Mouse (Mus musculus) forebrain, postnatal 0 days (tissue): ENCODE measurements around the gene Afdn. TPM values are rescaled to one million over a fixed set of nuclear protein-coding genes. Genes with fewer than 3 reads are reported as not detected.

Source experiments
- ATAC-seq: fragments of 200-750 bp; cut with Nextera tagmentation; 2 replicates; pipeline ENCODE4 v1.8.0; 2017; ENCODE audit warnings: mild to moderate bottlenecking, moderate library complexity
- DNase-seq: peaks from one replicate; pipeline ENCODE4 v3.0.0-alpha.2; 2015
- H3K27ac ChIP-seq: fragments of 300-500 bp; sonication (generic); 2 replicates; pipeline ENCODE4 v1.5.1; 2014; ENCODE audit warnings: low read depth, mild to moderate bottlenecking, antibody characterized with exemption, low read length, moderate library complexity, mixed read lengths
- H3K27me3 ChIP-seq: fragments of 300-500 bp; sonication (generic); 2 replicates; pipeline ENCODE4 v1.6.1; 2014; ENCODE audit warnings: mild to moderate bottlenecking, low read length, mixed read lengths; ENCODE audit not compliant: insufficient read depth
- H3K36me3 ChIP-seq: fragments of 300-500 bp; sonication (generic); 2 replicates; pipeline ENCODE4 v1.6.1; 2014; ENCODE audit warnings: mild to moderate bottlenecking, moderate library complexity; ENCODE audit not compliant: insufficient read depth
- H3K4me1 ChIP-seq: fragments of 300-500 bp; sonication (generic); 2 replicates; pipeline ENCODE4 v1.6.1; 2014; ENCODE audit warnings: antibody characterized with exemption; ENCODE audit not compliant: insufficient read depth
- H3K4me2 ChIP-seq: fragments of 300-500 bp; sonication (generic); 2 replicates; pipeline ENCODE4 v1.6.1; 2014; ENCODE audit warnings: low read depth, mild to moderate bottlenecking, moderate library complexity
- H3K4me3 ChIP-seq: fragments of 300-500 bp; sonication (generic); 2 replicates; pipeline ENCODE4 v1.5.1; 2014; ENCODE audit warnings: low read depth, low read length, mixed read lengths
- H3K9ac ChIP-seq: fragments of 300-500 bp; sonication (generic); 2 replicates; pipeline ENCODE4 v1.6.1; 2014; ENCODE audit warnings: mild to moderate bottlenecking
- H3K9me3 ChIP-seq: fragments of 300-500 bp; sonication (generic); 2 replicates; pipeline ENCODE4 v1.6.1; 2016; ENCODE audit warnings: low read length
- CTCF ChIP-seq: sonication (generic); IDR thresholded peaks from 2 replicates; pipeline ENCODE4 v1.5.1; 2016; ENCODE audit warnings: antibody characterized with exemption, control low read depth, low read depth
- WGBS: fragments of 180-500 bp; shearing (Covaris S2); extraction: QIAGEN DNeasy Blood & Tissue Kit; methylation state at CpG from one replicate; pipeline ENCODE4 v1.1.7; 2014; 5-methylcytosine and 5-hydroxymethylcytosine counted together
- polyA plus RNA-seq: library from polyadenylated mRNA; unstranded; fragments of >200 nt; fragmentation: Nextera tagmentation; extraction: Ambion mirVana; gene quantifications from 2 replicates; pipeline ENCODE4 v1.2.1, GENCODE M21; 2015
- total RNA-seq: library from RNA; depleted of rRNA; stranded (reverse); fragments of >200 nt; gene quantifications from 2 replicates; pipeline ENCODE4 v1.2.3, GENCODE M21; 2014

Gene Afdn
- total and polyA plus RNA-seq, 2 experiments from 2014 or later = 129 to 146 TPM

GRCm38 (mm10) chr17:13730980-13731726 lies 29.2 kb upstream of the Afdn start:
- no peaks in the 10 kb centered on the region for H3K4me1 ChIP-seq
- TF ChIP-seq CTCF = no peak
- ATAC-seq = no peak
- no peak overlapping the region for H3K9ac ChIP-seq
- H3K4me3 ChIP-seq = no peak overlapping the region
- 93% methylated on average over 6 of the region's 6 CpGs for WGBS
- H3K27me3 ChIP-seq = no peaks in the 10 kb centered on the region
- no peak overlapping the region for H3K4me2 ChIP-seq
- H3K36me3 ChIP-seq = no peaks in the 10 kb centered on the region
- no peaks in the 10 kb centered on the region for H3K9me3 ChIP-seq
- H3K27ac ChIP-seq = no peak overlapping the region
- DNase-seq = no peak

GRCm38 (mm10) chr17:13731727-13732112 lies 28.6 kb upstream of the Afdn start:
- no peaks in the 10 kb centered on the region for H3K27me3 ChIP-seq
- no peak overlapping the region for H3K9ac ChIP-seq
- no peak for TF ChIP-seq CTCF
- H3K4me1 ChIP-seq = no peaks in the 10 kb centered on the region
- no peaks in the 10 kb centered on the region for H3K9me3 ChIP-seq
- no peak overlapping the region for H3K27ac ChIP-seq
- ATAC-seq = no peak
- H3K4me2 ChIP-seq = no peak overlapping the region
- no peaks in the 10 kb centered on the region for H3K36me3 ChIP-seq
- DNase-seq = no peak
- WGBS = 74% methylated on average over 4 of the region's 4 CpGs
- H3K4me3 ChIP-seq = no peak overlapping the region

- H3K36me3 ChIP-seq = no peaks in the 10 kb centered on the region
- H3K9ac ChIP-seq = no peak overlapping the region
- DNase-seq (no peak), ATAC-seq (no peak)
- no peaks in the 10 kb centered on the region for H3K27me3 ChIP-seq
- H3K4me3 ChIP-seq = no peak overlapping the region
- no peak for TF ChIP-seq CTCF
- H3K4me2 ChIP-seq = no peak overlapping the region
- H3K27ac ChIP-seq = no peak overlapping the region
- H3K4me1 ChIP-seq = no peaks in the 10 kb centered on the region
- no peaks in the 10 kb centered on the region for H3K9me3 ChIP-seq
- 58% methylated on average over 8 of the region's 8 CpGs for WGBS
Observed at GRCm38 (mm10) chr17:13732685-13733084, 27.7 kb upstream of the Afdn start.

GRCm38 (mm10) chr17:13733971-13734370 lies 26.4 kb upstream of the Afdn start:
- H3K9ac ChIP-seq = no peak overlapping the region
- H3K36me3 ChIP-seq = no peaks in the 10 kb centered on the region
- no peak for ATAC-seq
- no peaks in the 10 kb centered on the region for H3K4me1 ChIP-seq
- 93% methylated on average over 5 of the region's 5 CpGs for WGBS
- no peak for DNase-seq
- H3K4me2 ChIP-seq = no peak overlapping the region
- no peaks in the 10 kb centered on the region for H3K9me3 ChIP-seq
- H3K27ac ChIP-seq = no peak overlapping the region
- no peak for TF ChIP-seq CTCF
- no peak overlapping the region for H3K4me3 ChIP-seq
- H3K27me3 ChIP-seq = no peaks in the 10 kb centered on the region

- no peak overlapping the region for H3K9ac ChIP-seq
- H3K4me1 ChIP-seq = no peaks in the 10 kb centered on the region
- H3K9me3 ChIP-seq = no peaks in the 10 kb centered on the region
- H3K4me2 ChIP-seq = no peak overlapping the region
- H3K27ac ChIP-seq = no peak overlapping the region
- 89% methylated on average over 5 of the region's 5 CpGs for WGBS
- no peaks in the 10 kb centered on the region for H3K27me3 ChIP-seq
- H3K36me3 ChIP-seq = no peaks in the 10 kb centered on the region
- no peak for TF ChIP-seq CTCF
- no peak for ATAC-seq
- no peak overlapping the region for H3K4me3 ChIP-seq
- no peak for DNase-seq
Observed at GRCm38 (mm10) chr17:13735057-13735456, 25.3 kb upstream of the Afdn start.

GRCm38 (mm10) chr17:13735803-13736282 lies 24.5 kb upstream of the Afdn start:
- no peak overlapping the region for H3K4me2 ChIP-seq
- no peak overlapping the region for H3K4me3 ChIP-seq
- H3K27ac ChIP-seq = no peak overlapping the region
- no peaks in the 10 kb centered on the region for H3K36me3 ChIP-seq
- peak; percentile 82 for ATAC-seq
- no peaks in the 10 kb centered on the region for H3K4me1 ChIP-seq
- 69% methylated on average over 8 of the region's 8 CpGs for WGBS
- H3K9me3 ChIP-seq = no peaks in the 10 kb centered on the region
- H3K9ac ChIP-seq = no peak overlapping the region
- TF ChIP-seq CTCF = no peak
- H3K27me3 ChIP-seq = no peaks in the 10 kb centered on the region
- no peak for DNase-seq

GRCm38 (mm10) chr17:13737336-13737735 lies 23.0 kb upstream of the Afdn start:
- no peak for TF ChIP-seq CTCF
- no peak overlapping the region for H3K4me2 ChIP-seq
- H3K36me3 ChIP-seq = no peaks in the 10 kb centered on the region
- H3K27ac ChIP-seq = no peak overlapping the region; the same call in 1 of the 2 replicates
- H3K9me3 ChIP-seq = no peaks in the 10 kb centered on the region
- H3K4me3 ChIP-seq = no peak overlapping the region
- no peaks in the 10 kb centered on the region for H3K27me3 ChIP-seq
- ATAC-seq (peak; percentile 25; the same call in 1 of the 2 replicates), DNase-seq (no peak)
- H3K9ac ChIP-seq = no peak overlapping the region
- H3K4me1 ChIP-seq = no peaks in the 10 kb centered on the region
- 50% methylated on average over 6 of the region's 6 CpGs for WGBS
